Mouse (Mus musculus) lung, adult 2 months (tissue): ENCODE results near the gene Btbd16.

Source experiments
- CTCF ChIP-seq: fragments of 200-500 bp; IDR thresholded peaks from 2 replicates; pipeline ENCODE4 v1.5.1; 2011; ENCODE audit warnings: mild to moderate bottlenecking, low read length, control low read depth; ENCODE audit not compliant: insufficient read depth
- POLR2A ChIP-seq: fragments of 200-500 bp; IDR thresholded peaks from 2 replicates; pipeline ENCODE4 v1.6.1; 2011; ENCODE audit warnings: low read depth, mild to moderate bottlenecking, control low read depth, low read length, borderline replicate concordance; ENCODE audit errors: extremely low read depth

GRCm38 (mm10) chr7:130743239-130744025, 30.4 kb upstream of the Btbd16 start:
- no peak for TF ChIP-seq CTCF
- no peak for TF ChIP-seq POLR2A
